Mouse (Mus musculus) spleen, postnatal 4 days (tissue): ENCODE data around the gene Senp3.

Experiments used
- DNase-seq, 2 experiments: peaks; one replicate each; pipeline ENCODE4 v3.0.0; 2022; ENCODE audit warnings: low spot score in 2 of 2

Gene Senp3

GRCm38 (mm10) chr11:69682209-69682839 is 440 bp upstream of the Senp3 start:
- DNase-seq, result no peak

GRCm38 (mm10) chr11:69680136-69680855 is 1.6 kb downstream of the Senp3 start:
- DNase-seq, result no peak

GRCm38 (mm10) chr11:69679144-69679543 is 2.7 kb downstream of the Senp3 start:
- DNase-seq, result no peak

- DNase-seq, result peak; percentile 99 to 100
These were observed 9.6 kb downstream of the Senp3 start, which contains the start of gene Eif4a1 for GRCm38 (mm10) chr11:69672211-69672706. Eif4a1 (minus strand) TSS chr11:69672423.

GRCm38 (mm10) chr11:69671726-69672124 is 10.2 kb downstream of the Senp3 start:
- DNase-seq, result no peak

- peak; percentile 93 to 98 for DNase-seq
These were observed 10.8 kb downstream of the Senp3 start for GRCm38 (mm10) chr11:69670786-69671725.

- DNase-seq, result no peak
These were observed 15.2 kb downstream of the Senp3 start for GRCm38 (mm10) chr11:69666665-69667005.

GRCm38 (mm10) chr11:69665961-69666664 is 15.8 kb downstream of the Senp3 start, which contains the start of gene Cd68:
Cd68 (minus strand) TSS chr11:69666153.
- DNase-seq, result peak; percentile 67 to 74

GRCm38 (mm10) chr11:69665457-69665960 is 16.4 kb downstream of the Senp3 start:
- DNase-seq, result no peak

GRCm38 (mm10) chr11:69664841-69665240 is 17.0 kb downstream of the Senp3 start:
- no peak for DNase-seq

GRCm38 (mm10) chr11:69663795-69664194 is 18.1 kb downstream of the Senp3 start:
- DNase-seq, result no peak

- DNase-seq, result no peak
These were observed 18.8 kb downstream of the Senp3 start for GRCm38 (mm10) chr11:69662967-69663671.

- DNase-seq, result peak; percentile 93 to 97
These were observed 19.5 kb downstream of the Senp3 start, which contains the start of gene Mpdu1 for GRCm38 (mm10) chr11:69662213-69662966. Mpdu1 (minus strand) TSS chr11:69662642.

GRCm38 (mm10) chr11:69661221-69661881 is 20.5 kb downstream of the Senp3 start:
- DNase-seq, result no peak

GRCm38 (mm10) chr11:69657462-69657881 is 24.4 kb downstream of the Senp3 start:
- no peak for DNase-seq

- peak; percentile 61 to 82 for DNase-seq
These were observed 25.0 kb downstream of the Senp3 start for GRCm38 (mm10) chr11:69656617-69657461.

- DNase-seq, result no peak
These were observed 25.8 kb downstream of the Senp3 start for GRCm38 (mm10) chr11:69656065-69656455.
